Mouse (Mus musculus) neural tube, embryonic 14.5 days (tissue): Measurements from ENCODE around the gene Rlf. TPM values are rescaled to one million over a fixed set of nuclear protein-coding genes. Genes with fewer than 3 reads are reported as not detected.

ENCODE experiments used
- polyA plus RNA-seq: library from polyadenylated mRNA; unstranded; fragments of >200 nt; fragmentation: Nextera tagmentation; extraction: Ambion mirVana; gene quantifications from 2 replicates; pipeline ENCODE4 v1.2.1, GENCODE M21; 2014

Gene Rlf
- polyA plus RNA-seq, 1 experiment from 2014 or later: 28.2 TPM

Other genes starting within 250 kb of the Rlf start
- 55.0 and 59.4 TPM in 2 replicates for gene Smap2, start 197.8 kb downstream of the Rlf start, polyA plus RNA-seq
- 8.1 and 10.5 TPM in 2 replicates for gene Col9a2, start 175.7 kb downstream of the Rlf start, polyA plus RNA-seq
- gene Zmpste24, start 116.8 kb downstream of the Rlf start, polyA plus RNA-seq: 23.4 and 25.4 TPM in 2 replicates
- gene Tmco2, start 105.9 kb downstream of the Rlf start, polyA plus RNA-seq: not detected in 2 replicates
- not detected in 2 replicates for gene Gm12888, start 109.8 kb upstream of the Rlf start, polyA plus RNA-seq
- not detected in 2 replicates for gene Gm12886, start 208.0 kb upstream of the Rlf start, polyA plus RNA-seq